Mouse (Mus musculus) hematopoietic stem cell, adult 5-6 weeks (primary cell): Measurements from ENCODE around the gene Lpp. TPM values are rescaled to one million over a fixed set of nuclear protein-coding genes. Genes with fewer than 3 reads are reported as not detected.

Experiments used
- ATAC-seq, 2 experiments: fragments of 125-278 bp in 1 of 2; replicated peaks in 1 of 2; 2 replicates each; pipeline ENCODE4 v1.8.0; 2016 to 2017; ENCODE audit warnings: inconsistent platforms in 2 of 2, mild to moderate bottlenecking in 2 of 2, moderate number of reproducible peaks in 2 of 2, low read depth in 1 of 2, moderate TSS enrichment in 1 of 2; ENCODE audit not compliant: low FRiP score in 2 of 2, poor library complexity in 2 of 2, severe bottlenecking in 2 of 2, insufficient read depth in 1 of 2, low TSS enrichment in 1 of 2
- total RNA-seq: library from RNA; stranded (forward); fragments of 172-1452, 232-1000 nt; gene quantifications from 2 replicates; pipeline ENCODE4 v1.2.3, GENCODE M21; 2017

Lpp gene
- total RNA-seq, 1 experiment from 2014 or later, result 10.6 TPM

GRCm38 (mm10) chr16:24912381-24912780, 519.1 kb downstream of the Lpp start:
- no peak for ATAC-seq

GRCm38 (mm10) chr16:24913021-24913420, 519.7 kb downstream of the Lpp start:
- ATAC-seq, result 0 out of 4 replicates have a peak, but pooled peaks of 1 of the 2 experiments have one; percentile 12

GRCm38 (mm10) chr16:24913641-24914392, 520.5 kb downstream of the Lpp start:
- no peak for ATAC-seq

GRCm38 (mm10) chr16:24914393-24914751, 521.1 kb downstream of the Lpp start:
- no peak for ATAC-seq

- ATAC-seq, result no peak
These were observed 522.2 kb downstream of the Lpp start for GRCm38 (mm10) chr16:24915470-24915869.

- peak; percentile 69 to 76 for ATAC-seq
These were observed 526.2 kb downstream of the Lpp start for GRCm38 (mm10) chr16:24919349-24920012.

- ATAC-seq, result no peak
These were observed 536.8 kb downstream of the Lpp start for GRCm38 (mm10) chr16:24930070-24930469.

GRCm38 (mm10) chr16:24930621-24931020, 537.3 kb downstream of the Lpp start:
- ATAC-seq, result no peak

- ATAC-seq, result no peak
These were observed 539.5 kb downstream of the Lpp start for GRCm38 (mm10) chr16:24932816-24933215.

- peak in 1 of 2 experiments; percentile 32; a peak in 1 of 4 replicates for ATAC-seq
These were observed 540.4 kb downstream of the Lpp start for GRCm38 (mm10) chr16:24933691-24934090.

GRCm38 (mm10) chr16:24941306-24942160, 548.2 kb downstream of the Lpp start:
- no peak for ATAC-seq

- no peak for ATAC-seq
These were observed 550.4 kb downstream of the Lpp start for GRCm38 (mm10) chr16:24943486-24944261.

GRCm38 (mm10) chr16:24946356-24946755, 553.0 kb downstream of the Lpp start:
- no peak for ATAC-seq

- ATAC-seq, result no peak
These were observed 554.2 kb downstream of the Lpp start for GRCm38 (mm10) chr16:24947485-24947884.

GRCm38 (mm10) chr16:24948091-24948690, 554.9 kb downstream of the Lpp start:
- no peak for ATAC-seq

GRCm38 (mm10) chr16:24949265-24949664, 556.0 kb downstream of the Lpp start:
- no peak for ATAC-seq
